Mouse (Mus musculus) natural killer cell, adult 2 months (primary cell): ENCODE measurements around the gene Hist2h2ab.
A peak's percentile ranks its signal among the peaks of the same experiment; 100 is the strongest.
"Not testable (repeated sequence)": the region's sequence is repeated elsewhere in the genome, so short reads cannot be mapped to it uniquely, and the experiment has no call there.

Experiments used
- DNase-seq, 2 experiments: peaks; one replicate each; pipeline ENCODE4 v3.0.0; 2022; ENCODE audit warnings: low spot score in 2 of 2

Gene Hist2h2ab

GRCm38 (mm10) chr3:96219661-96220130, at the start of gene Hist2h2ab, which contains the start of gene Bola1:
TSS of gene Hist2h2ab (plus strand) at chr3:96219865.
TSS of gene Bola1 (minus strand) at chr3:96219709.
- DNase-seq: peak; percentile 76 to 77

DNA sequence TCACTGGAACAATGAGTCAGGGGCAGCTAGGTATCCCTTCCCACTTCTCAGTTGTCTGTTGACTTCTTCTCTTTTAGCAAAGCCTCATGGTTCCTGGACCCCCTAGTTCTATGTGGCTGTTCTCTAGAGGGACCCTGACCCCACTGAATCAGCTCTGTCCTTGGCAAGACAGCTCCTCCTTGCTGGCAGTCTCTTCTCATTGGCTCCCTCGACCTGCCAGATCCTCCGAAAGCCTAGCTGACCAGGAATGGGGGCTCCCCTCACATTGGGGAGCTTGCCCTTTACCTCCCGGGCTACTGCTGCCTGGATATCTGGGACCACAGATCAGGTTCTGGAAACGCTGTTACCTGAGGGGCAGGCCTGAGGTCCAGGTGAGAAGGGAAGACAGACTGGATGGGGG, 49.4 kb upstream of the Hist2h2ab start:
- DNase-seq: no peak

DNA sequence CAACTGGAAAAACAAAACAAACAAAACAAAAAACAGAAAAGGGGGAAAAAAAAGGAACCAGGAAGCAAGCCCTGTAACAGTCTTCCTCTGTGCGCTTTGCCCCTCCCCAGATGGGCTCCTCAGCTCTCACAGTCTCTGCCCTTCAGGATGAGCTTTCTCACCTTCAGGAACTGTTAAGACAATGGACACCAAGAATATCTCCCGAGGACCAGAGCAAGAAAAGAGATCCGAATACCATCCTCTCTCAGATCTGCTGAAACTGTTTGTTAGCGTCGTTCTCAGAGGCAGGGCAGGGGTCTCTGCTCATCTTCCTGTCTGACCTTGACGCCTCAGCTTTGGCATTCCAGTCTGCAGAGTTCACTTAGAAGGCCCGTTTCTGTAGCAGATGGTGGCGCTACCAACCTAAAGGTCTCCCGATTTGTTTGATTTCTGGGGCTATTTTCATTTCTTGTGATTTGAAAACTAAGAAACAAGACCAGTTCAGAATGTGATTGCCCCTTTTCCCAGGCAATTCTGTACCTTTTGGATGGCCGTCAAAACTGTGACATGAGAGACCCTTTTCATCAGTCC, 48.6 kb upstream of the Hist2h2ab start:
- no peak for DNase-seq

- DNase-seq: no peak
Measured at GRCm38 (mm10) chr3:96171583-96172196, 48.0 kb upstream of the Hist2h2ab start.

DNA sequence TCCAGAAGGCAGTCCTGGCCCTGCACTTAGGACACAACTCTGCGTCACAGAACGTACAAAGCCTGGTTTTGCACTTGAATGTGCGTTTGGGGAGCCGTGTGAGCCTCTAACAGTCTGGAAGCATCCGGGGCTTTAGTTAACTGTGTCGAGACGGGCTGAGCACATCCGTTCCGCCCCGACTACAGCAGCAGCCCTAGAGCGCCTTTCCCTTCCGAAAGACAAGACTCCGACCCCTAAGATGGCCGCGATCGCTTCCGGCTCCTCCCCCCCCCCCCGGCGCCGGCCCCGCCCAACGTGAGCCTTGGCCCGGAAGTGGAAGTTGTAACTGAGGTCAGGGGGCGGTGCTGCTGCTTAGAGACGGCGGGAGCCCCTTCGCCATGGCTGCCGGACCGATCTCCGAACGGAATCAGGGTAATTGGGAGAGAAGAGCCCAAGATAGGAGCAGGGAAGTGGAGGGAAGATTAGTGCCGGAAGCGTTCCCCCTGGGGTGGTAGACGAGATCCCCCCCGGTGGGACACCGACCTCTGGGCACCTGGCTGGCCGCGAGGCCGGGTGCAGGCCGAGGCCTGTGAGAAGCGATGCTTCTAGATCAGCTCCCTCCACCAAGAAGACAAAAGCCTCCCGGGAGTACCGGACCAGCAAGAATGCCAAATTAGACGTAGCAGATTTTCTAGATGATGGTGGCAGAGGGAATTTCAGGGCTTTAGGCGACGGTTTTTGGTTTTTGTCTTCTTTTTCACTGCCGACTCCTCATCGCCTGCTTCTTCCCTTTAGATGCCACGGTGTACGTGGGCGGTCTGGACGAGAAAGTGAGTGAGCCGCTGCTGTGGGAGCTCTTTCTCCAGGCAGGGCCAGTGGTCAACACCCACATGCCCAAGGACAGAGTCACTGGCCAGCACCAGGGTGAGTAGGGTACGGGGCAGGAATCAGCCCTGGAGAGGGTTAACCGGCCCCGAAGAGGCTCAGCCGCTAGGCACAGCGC, 47.2 kb upstream of the Hist2h2ab start, which contains the start of gene Sf3b4:
Sf3b4 (plus strand) TSS at position 136 of the 982 bp plus-strand sequence.
- DNase-seq: peak; percentile 85 to 88

DNA sequence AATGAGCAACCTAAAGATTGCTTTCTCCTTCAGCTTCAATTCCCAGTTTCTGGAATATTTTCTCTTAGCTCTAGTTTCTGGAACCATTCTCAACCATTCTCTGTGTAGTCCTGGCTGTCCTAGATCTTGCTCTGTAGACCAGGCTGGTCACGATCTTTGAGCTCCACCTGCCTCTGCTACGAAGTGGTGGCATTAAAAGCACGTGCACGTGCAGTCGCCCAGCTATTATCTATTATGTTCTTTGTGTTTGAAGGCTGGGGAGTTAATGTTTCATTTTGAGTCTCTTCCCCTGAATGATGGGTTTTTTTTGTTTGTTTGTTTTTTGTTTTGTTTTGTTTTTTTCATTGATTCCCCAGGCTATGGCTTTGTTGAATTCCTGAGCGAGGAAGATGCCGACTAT, 46.5 kb upstream of the Hist2h2ab start:
- DNase-seq: no peak

GRCm38 (mm10) chr3:96174042-96174441, 45.6 kb upstream of the Hist2h2ab start:
- not testable (repeated sequence) for DNase-seq

GRCm38 (mm10) chr3:96175251-96175650, 44.4 kb upstream of the Hist2h2ab start:
- no peak for DNase-seq

DNA sequence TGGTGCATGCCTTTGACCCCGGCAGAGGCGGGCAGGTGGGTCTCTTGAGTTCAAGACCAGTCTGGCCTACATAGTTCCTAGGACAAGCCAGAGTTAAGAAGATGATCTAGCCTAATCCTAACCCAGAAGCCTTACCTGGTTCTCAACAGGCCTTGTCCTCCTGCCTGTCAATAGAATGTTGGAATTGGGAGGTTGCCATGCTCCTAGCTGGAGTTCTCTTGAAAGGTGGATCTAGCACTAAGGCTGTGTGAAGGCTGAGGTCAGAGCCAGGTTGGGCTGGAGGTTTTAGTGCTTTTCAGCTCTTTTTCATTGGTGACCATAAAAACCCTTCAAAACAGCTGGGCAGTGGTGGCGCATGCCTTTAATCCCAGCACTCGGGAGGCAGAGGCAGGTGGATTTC, 41.2 kb upstream of the Hist2h2ab start:
- DNase-seq: no peak

GRCm38 (mm10) chr3:96178902-96179301, 40.8 kb upstream of the Hist2h2ab start:
- no peak for DNase-seq

DNA sequence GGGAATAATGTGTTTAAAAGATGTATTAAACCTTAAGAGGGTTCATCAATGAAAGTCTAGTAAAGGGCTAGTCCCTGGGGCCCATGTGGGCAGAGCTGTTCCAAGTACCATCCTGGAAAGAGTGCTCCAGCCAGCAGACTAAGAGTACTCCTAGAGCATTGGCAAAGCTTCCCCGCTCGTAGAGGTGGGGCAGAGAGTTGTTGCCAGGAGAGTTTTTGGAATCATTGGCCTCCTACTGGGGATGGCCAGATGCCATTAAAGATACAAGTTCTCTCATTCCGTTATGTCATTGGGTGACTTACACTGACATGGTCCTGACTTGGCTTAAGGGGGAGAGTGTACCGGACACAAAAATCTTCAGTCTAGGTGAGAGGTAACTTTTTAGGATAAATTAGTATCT, 40.1 kb upstream of the Hist2h2ab start:
- DNase-seq: no peak

DNA sequence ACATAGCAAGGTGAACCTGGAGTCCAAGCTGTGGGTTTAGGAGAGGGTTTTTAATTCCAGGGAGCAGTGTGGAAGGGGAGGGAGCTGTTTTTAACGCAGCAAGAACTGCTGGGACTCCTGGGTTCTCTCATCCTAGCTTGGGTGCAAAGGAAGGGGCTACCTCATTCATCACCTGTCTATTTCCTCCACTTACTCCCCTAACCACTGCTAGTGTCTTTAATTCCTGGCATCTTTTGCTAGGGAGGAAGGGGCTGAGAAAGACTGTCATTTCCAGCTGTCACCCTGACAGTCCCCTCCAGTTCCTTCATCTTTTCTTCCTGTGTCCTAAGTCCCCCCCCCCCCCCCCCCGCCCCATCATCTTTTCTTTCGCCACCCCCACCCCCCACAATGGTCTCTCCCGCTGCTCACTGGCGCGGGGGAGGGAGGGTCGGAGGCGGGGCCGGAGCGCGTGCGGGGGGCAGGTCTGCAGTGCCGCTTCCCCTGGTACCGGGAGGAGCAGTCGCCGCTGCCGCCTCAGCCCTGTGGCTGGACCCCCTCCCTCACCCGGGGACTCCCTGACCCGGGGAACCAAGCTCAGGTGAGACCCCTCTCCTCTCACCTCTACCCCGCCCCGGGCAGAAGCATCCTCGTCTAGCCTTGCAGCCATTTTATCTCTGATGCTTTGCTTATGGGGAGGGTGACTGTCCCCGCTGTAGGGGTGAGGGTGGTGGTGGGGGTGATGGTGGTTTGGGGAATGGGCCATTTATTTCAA, 38.8 kb upstream of the Hist2h2ab start, which contains the start of gene Sv2a:
Sv2a (plus strand) TSS at position 425 of the 751 bp plus-strand sequence.
- DNase-seq: peak; percentile 39 to 60

- no peak for DNase-seq
Measured at GRCm38 (mm10) chr3:96181510-96182381, 37.9 kb upstream of the Hist2h2ab start.

GRCm38 (mm10) chr3:96182382-96182776, 37.3 kb upstream of the Hist2h2ab start:
- no peak for DNase-seq

DNA sequence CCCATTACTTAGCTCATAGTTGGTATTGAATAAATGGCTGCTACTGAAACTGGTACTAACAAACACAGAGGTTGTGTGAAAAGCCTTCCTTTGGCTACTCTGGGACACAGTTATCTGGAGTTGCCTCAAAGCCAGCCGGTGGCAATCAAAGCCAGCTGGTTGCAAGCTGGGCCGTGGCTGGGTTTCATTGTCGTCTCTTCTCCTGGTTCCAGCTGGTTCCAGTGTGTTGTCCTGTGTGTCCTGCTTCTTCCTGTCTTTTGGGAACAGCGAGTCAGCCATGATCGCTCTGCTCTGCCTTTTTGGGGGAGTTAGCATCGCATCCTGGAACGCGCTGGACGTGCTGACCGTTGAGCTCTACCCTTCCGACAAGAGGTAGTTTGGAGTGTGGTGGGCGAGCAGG, 26.7 kb upstream of the Hist2h2ab start:
- no peak for DNase-seq

DNA sequence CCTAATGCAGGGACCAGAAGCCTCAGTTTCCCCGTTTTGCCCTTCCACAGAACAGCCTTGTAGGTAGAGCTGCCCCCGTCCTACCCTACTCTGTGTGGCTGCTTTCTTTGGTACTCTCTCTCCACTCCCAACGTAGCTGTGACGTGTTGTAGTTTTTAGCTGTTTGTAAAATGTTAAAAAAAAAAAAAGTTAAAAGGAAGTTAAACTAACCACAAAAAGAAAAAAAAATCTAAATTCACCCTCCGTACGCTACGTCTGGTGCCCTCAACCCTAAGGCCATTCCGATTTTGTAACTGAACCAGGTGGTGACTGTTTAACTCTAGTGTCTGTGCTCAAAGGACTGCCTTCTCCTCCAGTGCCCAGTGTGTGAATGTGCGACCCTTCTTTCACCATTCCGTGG, 24.7 kb upstream of the Hist2h2ab start:
- no peak for DNase-seq

GRCm38 (mm10) chr3:96195616-96196313, 23.9 kb upstream of the Hist2h2ab start:
- no peak for DNase-seq

DNA sequence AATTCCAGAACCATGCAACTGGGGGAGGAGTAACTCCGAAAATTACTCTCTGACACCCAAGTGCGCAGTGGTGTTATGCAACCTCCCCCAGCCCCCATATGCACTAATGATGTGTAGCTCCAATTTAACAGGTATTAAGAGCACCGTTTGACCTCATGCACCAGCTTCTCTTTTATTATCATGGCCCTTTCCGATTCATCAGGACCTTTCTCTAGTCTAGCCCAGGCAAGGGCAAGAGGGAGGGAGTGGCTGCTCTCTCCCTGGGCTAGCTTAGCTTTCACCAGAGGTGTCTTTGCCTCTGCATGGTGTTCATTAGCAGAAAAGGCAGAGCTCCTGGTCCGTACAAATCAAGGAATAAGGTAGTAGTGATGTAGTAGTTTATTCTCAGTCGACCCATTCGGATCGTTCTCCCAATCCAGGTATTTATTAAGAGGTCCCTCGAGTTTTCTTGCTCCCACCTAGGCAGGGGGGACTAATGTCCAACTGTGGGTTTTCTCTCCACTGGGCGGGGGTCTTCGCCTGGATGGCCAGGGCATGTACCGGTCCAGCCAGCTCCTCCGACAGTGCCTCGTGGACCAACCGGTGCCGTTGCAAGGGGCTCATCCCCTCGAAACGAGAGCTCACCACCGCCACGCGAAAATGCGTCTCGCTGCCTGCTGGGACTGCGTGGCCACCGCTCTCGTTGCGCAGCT, 23.1 kb upstream of the Hist2h2ab start:
- DNase-seq: no peak

GRCm38 (mm10) chr3:96197129-96197749, 22.4 kb upstream of the Hist2h2ab start:
- DNase-seq: peak; percentile 86 to 87
